Mouse (Mus musculus) erythroblast, embryonic 14.5 days (primary cell): ENCODE data around the gene Clec2d. TPM values are rescaled to one million over a fixed set of nuclear protein-coding genes. Genes with fewer than 3 reads are reported as not detected.
A peak's percentile ranks its signal among the peaks of the same experiment; 100 is the strongest.

ENCODE experiments used
- H3K27me3 ChIP-seq: 2 replicates; pipeline ENCODE4 v1.6.1; 2012; ENCODE audit warnings: inconsistent platforms; ENCODE audit not compliant: control insufficient read depth
- H3K36me3 ChIP-seq: 2 replicates; pipeline ENCODE4 v1.6.1; 2012; ENCODE audit warnings: mild to moderate bottlenecking, inconsistent platforms; ENCODE audit not compliant: control insufficient read depth
- H3K4me1 ChIP-seq: 2 replicates; pipeline ENCODE4 v1.6.1; 2012; ENCODE audit warnings: inconsistent platforms; ENCODE audit not compliant: control insufficient read depth
- H3K4me3 ChIP-seq: replicated peaks from 2 replicates; pipeline ENCODE3; 2012; ENCODE audit warnings: moderate library complexity, mild to moderate bottlenecking, inconsistent platforms
- H3K9me3 ChIP-seq: 2 replicates; pipeline ENCODE4 v1.6.1; 2012; ENCODE audit warnings: low read length, inconsistent platforms, mixed read lengths; ENCODE audit not compliant: control insufficient read depth
- GATA1 ChIP-seq: IDR thresholded peaks from 2 replicates; pipeline ENCODE4 v1.6.1; 2012; ENCODE audit warnings: low read length, inconsistent platforms, mixed read lengths
- TAL1 ChIP-seq: IDR thresholded peaks from 3 replicates; pipeline ENCODE4 v1.6.1; 2012; ENCODE audit warnings: low read length, inconsistent platforms, mixed read lengths
- polyA plus RNA-seq: library from polyadenylated mRNA; stranded (reverse); fragments of >175 nt; gene quantifications from 2 replicates; pipeline ENCODE4 v1.2.3, GENCODE M21; 2012

Clec2d gene
- polyA plus RNA-seq, 1 experiment = not detected

GRCm38 (mm10) chr6:129229774-129230578 is 49.6 kb downstream of the Clec2d start:
- Histone ChIP-seq H3K27me3 (no peaks in the 10 kb centered on the region), H3K36me3 (no peaks in the 10 kb centered on the region), H3K9me3 (no peaks in the 10 kb centered on the region), H3K4me3 (no peak overlapping the region), H3K4me1 (peaks cover 50% of the 10 kb centered on the region)
- no peak for TF ChIP-seq TAL1
- no peak for TF ChIP-seq GATA1

- H3K36me3 ChIP-seq = no peaks in the 10 kb centered on the region
- no peaks in the 10 kb centered on the region for H3K27me3 ChIP-seq
- TF ChIP-seq TAL1 = no peak
- TF ChIP-seq GATA1 = 0 out of 2 replicates have a peak, but pooled peaks have one; percentile 7
- H3K4me1 ChIP-seq = peaks cover 69% of the 10 kb centered on the region
- H3K4me3 ChIP-seq = no peak overlapping the region
- H3K9me3 ChIP-seq = no peaks in the 10 kb centered on the region
Measured at GRCm38 (mm10) chr6:129232005-129232841, 51.8 kb downstream of the Clec2d start.

- Histone ChIP-seq H3K4me1 (peaks cover 75% of the 10 kb centered on the region), H3K36me3 (no peaks in the 10 kb centered on the region), H3K9me3 (no peaks in the 10 kb centered on the region), H3K27me3 (no peaks in the 10 kb centered on the region), H3K4me3 (no peak overlapping the region)
- no peak for TF ChIP-seq GATA1
- no peak for TF ChIP-seq TAL1
Measured at GRCm38 (mm10) chr6:129232842-129233205, 52.4 kb downstream of the Clec2d start.

GRCm38 (mm10) chr6:129233366-129233954 is 53.0 kb downstream of the Clec2d start:
- H3K36me3 ChIP-seq = no peaks in the 10 kb centered on the region
- peaks cover 80% of the 10 kb centered on the region for H3K4me1 ChIP-seq
- H3K27me3 ChIP-seq = no peaks in the 10 kb centered on the region
- H3K9me3 ChIP-seq = no peaks in the 10 kb centered on the region
- TF ChIP-seq TAL1 = no peak
- no peak for TF ChIP-seq GATA1
- H3K4me3 ChIP-seq = no peak overlapping the region

- peaks cover 78% of the 10 kb centered on the region for H3K4me1 ChIP-seq
Measured at GRCm38 (mm10) chr6:129233955-129234369, 53.5 kb downstream of the Clec2d start.

DNA sequence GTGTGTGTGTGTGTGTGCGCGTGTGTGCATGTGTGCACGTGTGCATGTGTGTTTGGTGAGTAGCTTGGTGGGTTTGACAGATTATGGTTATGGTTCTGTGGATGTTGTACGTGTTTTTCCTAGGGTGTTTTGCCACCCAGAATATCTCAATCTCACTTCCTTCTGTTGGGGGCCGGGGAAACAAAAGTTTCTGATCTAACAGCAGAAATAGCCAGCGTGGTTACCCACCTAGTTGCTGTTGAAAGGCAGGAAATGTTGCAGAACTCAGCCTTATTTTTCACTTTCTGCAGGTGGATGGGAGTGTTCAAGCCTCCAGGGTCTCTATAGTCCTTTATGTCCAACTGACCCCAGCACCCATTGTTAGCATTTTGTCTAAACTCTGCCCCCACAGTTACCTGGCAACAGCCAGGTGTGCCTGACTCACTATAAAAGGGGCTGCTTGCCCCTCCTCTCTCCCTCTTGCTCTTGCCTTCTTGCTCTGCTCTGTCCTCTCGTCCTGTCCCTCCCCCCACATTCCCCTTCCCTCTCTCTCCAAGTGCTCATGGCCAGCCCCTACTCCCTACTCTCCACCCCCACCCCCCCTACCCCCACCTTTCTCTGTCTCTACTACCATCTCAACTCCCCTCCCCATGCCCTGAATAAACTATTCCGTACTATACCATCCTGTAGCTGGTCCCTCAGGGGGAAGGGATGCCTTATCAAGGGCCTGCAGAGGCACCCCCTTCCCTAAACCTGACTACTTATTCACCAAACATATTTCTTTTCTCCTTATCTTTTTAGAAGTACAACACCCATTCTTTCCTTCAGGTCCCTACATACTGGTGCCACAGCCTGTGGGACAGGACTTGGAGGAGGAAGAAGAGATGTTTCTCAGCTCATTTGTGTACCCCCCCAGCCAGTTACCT is 54.3 kb downstream of the Clec2d start:
- Histone ChIP-seq H3K9me3 (no peaks in the 10 kb centered on the region), H3K4me1 (peaks cover 74% of the 10 kb centered on the region), H3K36me3 (no peaks in the 10 kb centered on the region), H3K27me3 (no peaks in the 10 kb centered on the region), H3K4me3 (no peak overlapping the region)
- no peak for TF ChIP-seq TAL1
- no peak for TF ChIP-seq GATA1

More at GRCm38 (mm10) chr6:129233955-129234369, 53.5 kb downstream of the Clec2d start:
- no peak for TF ChIP-seq TAL1
- no peak for TF ChIP-seq GATA1
- no peak overlapping the region for H3K4me3 ChIP-seq
- H3K36me3 ChIP-seq = no peaks in the 10 kb centered on the region
- no peaks in the 10 kb centered on the region for H3K9me3 ChIP-seq
- H3K27me3 ChIP-seq = no peaks in the 10 kb centered on the region

DNA sequence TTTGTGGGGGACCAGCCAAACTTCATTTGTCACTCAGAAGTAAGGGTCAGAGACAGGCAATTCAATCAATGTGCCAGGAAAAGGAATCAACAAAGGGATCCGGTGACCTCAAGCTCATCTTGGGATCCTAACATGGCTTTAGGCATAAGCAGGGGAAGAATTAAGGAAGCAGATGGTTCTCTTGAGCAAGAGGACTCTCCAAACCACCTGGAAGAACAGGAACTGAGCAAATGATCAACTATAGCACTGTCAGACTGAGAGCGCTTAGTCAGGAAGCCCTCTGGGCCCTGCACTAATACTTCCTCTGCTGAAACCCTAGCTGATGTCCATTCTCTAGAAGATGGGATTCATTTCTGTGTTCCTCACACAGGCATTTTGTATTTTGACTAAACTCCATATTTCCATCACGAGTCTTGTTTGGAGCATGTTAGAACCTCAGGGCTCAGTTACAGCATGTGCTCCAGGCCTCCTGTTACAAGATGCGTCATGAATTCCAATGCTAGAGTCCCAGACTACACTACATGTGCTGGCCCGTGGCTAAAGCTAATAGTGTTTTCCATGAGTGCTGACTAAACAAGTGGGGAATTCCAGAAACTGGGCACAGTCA is 55.5 kb downstream of the Clec2d start:
- Histone ChIP-seq H3K4me3 (no peak overlapping the region), H3K36me3 (no peaks in the 10 kb centered on the region), H3K4me1 (peaks cover 62% of the 10 kb centered on the region), H3K27me3 (no peaks in the 10 kb centered on the region), H3K9me3 (no peaks in the 10 kb centered on the region)
- TF ChIP-seq GATA1 (no peak), TAL1 (no peak)

Other genes starting within 250 kb of the Clec2d start
- gene Clec2g, start 246.2 kb upstream of the Clec2d start, polyA plus RNA-seq = not detected in 2 replicates
- gene Klrb1f, start 134.7 kb upstream of the Clec2d start, polyA plus RNA-seq = not detected in 2 replicates
- not detected in 2 replicates for gene Clec2e, start 79.7 kb upstream of the Clec2d start, polyA plus RNA-seq
- gene Cd69, start 94.8 kb downstream of the Clec2d start, polyA plus RNA-seq = 0.02 and 0.04 TPM in 2 replicates
- gene 4922502D21Rik, start 151.2 kb downstream of the Clec2d start, polyA plus RNA-seq = not detected in 2 replicates
- not detected in 2 replicates for gene Clec12a, start 162.1 kb downstream of the Clec2d start, polyA plus RNA-seq
- not detected in 2 replicates for gene Clec12b, start 205.3 kb downstream of the Clec2d start, polyA plus RNA-seq
- not detected in 2 replicates for gene Clec1b, start 216.7 kb downstream of the Clec2d start, polyA plus RNA-seq
- not detected in 2 replicates for gene Clec9a, start 228.2 kb downstream of the Clec2d start, polyA plus RNA-seq